Mouse (Mus musculus) adrenal gland, postnatal 10 days (tissue): ENCODE results near the gene 1110017D15Rik. TPM values are rescaled to one million over a fixed set of nuclear protein-coding genes. Genes with fewer than 3 reads are reported as not detected.

ENCODE experiments used
- DNase-seq: peaks from one replicate; pipeline ENCODE4 v3.0.0; 2021; ENCODE audit warnings: mixed read lengths
- long read RNA-seq, 2 experiments: library from polyadenylated mRNA; stranded (forward); transcript quantifications; one replicate each; pipeline ENCODE4 v2.0.0; 2021
- total RNA-seq, 2 experiments: library from RNA; stranded (reverse); gene quantifications; 2 replicates each; pipeline ENCODE4 v1.2.3; 2021

Gene 1110017D15Rik
- total RNA-seq = under 1 TPM in 1 of 2 experiments, not detected in 1; 0.45 TPM
- long read RNA-seq, experiment 1, partial matches to known transcripts = 0 of 1 reads
- long read RNA-seq, experiment 1, other reads (novel, unspliced or antisense) = 0 of 1 reads
- long read RNA-seq, experiment 2 = 0 reads

GRCm38 (mm10) chr4:41517233-41517632 lies at the start of gene 1110017D15Rik:
Gene 1110017D15Rik, minus strand, starts transcription at chr4:41517333.
- DNase-seq = no peak

GRCm38 (mm10) chr4:41566123-41566522 lies 49.0 kb upstream of the 1110017D15Rik start:
- no peak for DNase-seq

DNA sequence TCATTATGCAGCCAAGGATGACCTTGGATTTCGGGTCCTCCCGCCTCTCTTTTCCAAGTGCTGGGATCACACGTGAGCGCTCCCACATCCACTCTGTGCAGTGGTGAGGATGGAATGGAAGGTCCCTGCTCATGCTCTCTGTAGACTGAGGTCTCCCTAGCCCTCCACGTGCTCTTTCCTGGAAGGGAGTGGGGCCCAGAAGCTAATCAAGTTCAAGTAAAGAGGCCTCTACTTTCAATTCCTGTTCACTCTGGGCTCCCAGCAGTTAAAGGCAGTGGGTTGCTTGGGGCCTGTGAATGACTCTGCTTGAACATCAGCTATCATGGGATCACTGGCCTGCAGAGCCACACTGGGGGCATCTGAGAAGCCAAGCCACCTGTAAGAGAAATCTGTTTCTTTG lies 46.2 kb upstream of the 1110017D15Rik start:
- DNase-seq = no peak

- DNase-seq = no peak
These were observed 40.0 kb upstream of the 1110017D15Rik start for GRCm38 (mm10) chr4:41557092-41557491.

- no peak for DNase-seq
These were observed 39.3 kb upstream of the 1110017D15Rik start for GRCm38 (mm10) chr4:41556311-41556953.

DNA sequence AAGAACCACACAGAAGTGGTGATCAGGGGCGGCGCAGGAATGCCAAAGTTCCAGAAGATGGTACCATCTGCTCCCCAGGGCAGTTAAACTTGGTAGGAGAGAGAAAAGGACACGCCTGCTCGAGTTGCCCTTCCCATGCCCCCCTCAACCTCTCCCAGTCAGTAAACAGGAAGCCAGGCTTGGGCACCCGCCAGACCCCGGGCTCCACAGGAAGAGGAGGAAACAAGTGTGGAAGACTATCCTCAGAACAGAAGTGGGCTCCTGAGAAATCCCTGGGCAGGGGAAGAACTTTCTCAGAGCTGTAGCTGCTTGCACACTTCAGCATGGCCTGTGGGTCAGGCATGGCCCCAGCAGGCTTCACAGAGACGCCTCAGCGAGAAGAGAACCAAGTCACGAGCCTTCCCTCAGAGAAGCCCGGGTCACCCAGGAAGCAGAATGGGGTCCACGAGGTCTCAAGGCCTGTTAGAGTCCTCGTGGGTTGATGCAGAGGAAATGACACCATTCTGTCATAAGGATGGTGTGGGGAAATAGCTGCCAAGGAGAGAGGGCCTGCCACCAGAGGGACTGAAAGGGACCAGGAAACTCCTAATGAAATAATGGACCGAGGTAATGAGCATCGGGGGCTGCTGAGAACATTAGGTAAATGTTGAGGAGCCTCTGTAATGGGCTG lies 38.0 kb upstream of the 1110017D15Rik start:
- peak; percentile 69 for DNase-seq

GRCm38 (mm10) chr4:41553116-41553515 lies 36.0 kb upstream of the 1110017D15Rik start:
- no peak for DNase-seq

DNA sequence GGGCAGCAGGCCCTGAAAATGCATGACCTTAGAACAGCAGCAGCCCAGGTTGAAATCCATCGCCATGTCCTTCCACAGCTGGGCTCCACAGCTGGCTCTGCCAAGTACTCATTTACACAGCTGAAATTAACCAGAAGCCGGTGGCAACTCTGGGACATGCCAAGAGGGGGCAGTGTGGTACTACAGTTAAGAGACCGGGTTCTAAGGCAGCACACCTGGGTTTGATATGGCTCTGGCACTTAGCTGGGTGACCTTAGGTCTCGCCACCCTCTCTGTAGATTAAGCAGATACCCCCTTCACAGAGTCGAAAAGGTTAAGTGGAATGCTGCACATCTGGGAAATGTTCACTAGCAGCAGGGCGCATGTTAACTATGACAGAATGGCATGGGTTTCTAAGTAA lies 35.4 kb upstream of the 1110017D15Rik start:
- peak; percentile 86 for DNase-seq

- DNase-seq = no peak
These were observed 30.0 kb upstream of the 1110017D15Rik start for GRCm38 (mm10) chr4:41547086-41547485.

- peak; percentile 80 for DNase-seq
These were observed 28.9 kb upstream of the 1110017D15Rik start for GRCm38 (mm10) chr4:41545985-41546384.

DNA sequence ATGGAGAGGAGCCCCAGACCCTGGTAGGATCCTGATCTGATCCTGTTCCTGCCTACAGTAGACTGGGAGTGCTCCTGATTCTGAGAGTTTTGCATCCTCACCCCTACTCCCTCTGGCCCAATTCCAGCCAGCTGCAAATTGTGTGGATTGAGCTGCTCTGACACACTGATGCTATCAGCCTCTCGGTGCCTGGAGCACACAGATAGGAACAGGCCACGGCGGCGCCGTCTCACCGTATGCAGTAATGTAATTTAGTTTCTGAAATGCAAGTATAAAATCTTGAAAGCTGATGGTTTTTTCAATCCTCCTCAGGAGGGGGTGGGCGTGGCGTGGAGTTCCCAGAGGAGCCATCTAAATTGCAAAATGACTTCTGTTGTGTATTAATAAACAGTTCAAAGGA lies 25.0 kb upstream of the 1110017D15Rik start:
- no peak for DNase-seq

- no peak for DNase-seq
These were observed 17.7 kb upstream of the 1110017D15Rik start for GRCm38 (mm10) chr4:41534866-41535265.

GRCm38 (mm10) chr4:41532420-41532819 lies 15.3 kb upstream of the 1110017D15Rik start:
- DNase-seq = peak; percentile 66

GRCm38 (mm10) chr4:41527996-41528395 lies 10.9 kb upstream of the 1110017D15Rik start:
- peak; percentile 63 for DNase-seq

DNA sequence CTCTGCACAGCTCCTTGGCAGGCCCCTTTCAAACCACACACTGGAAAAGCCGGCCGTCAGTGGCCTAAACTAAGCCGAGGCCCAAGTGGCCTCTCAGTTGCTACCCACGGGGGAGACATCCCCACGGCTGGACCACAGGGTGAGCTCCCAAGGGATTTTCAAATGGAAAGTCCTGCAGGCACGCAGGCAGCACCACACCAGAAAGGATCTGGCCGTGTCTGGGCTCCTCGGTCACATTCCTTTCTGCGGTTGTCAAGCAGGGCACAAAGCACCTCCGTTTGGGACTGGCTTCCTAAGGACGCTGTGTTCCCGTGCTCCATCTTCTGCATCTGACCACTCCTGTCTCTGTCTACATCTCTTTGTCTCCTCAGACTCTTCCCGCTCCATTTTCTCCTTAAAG lies 9.9 kb upstream of the 1110017D15Rik start:
- DNase-seq = no peak

- no peak for DNase-seq
These were observed 9.4 kb upstream of the 1110017D15Rik start for GRCm38 (mm10) chr4:41526553-41526952.

DNA sequence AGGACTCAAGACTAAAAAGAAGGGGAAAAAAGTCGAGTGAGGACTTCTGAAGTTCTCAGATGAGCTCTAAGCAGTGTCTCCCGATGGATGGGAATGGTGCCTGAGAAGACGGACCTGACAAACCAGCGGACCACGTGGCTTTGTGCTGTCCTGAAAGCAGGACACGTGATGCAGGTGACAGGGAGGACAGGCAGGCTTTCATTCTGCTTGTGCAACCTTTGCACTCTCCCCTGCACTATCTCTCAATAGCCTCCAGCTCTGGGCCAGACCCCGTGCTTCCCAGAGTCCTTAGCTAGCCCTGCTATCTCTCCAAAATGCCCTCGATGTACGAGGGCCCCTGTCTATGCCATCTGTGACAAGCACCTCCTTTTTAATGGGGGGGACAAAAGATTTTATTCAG lies 7.7 kb upstream of the 1110017D15Rik start:
- no peak for DNase-seq

GRCm38 (mm10) chr4:41523839-41524238 lies 6.7 kb upstream of the 1110017D15Rik start:
- no peak for DNase-seq

DNA sequence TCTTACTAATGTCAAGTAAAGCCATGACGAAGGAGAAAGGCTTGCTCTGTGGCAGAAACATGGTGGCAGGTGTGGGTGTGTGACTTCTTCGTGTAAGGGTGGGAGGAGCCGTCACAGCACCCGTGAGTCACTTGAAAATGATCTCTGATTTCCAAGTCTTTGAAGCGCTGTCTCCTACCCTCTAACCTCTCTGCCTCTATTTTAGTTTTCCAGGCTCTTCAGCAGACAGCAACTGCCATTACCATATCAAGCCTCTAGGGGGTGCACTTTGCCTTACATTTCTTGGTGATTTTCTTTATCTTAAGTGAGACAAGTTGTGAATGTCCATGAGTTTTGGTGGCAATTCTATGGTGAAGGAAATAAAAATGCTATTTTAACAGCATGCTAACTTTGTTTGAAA lies 5.7 kb upstream of the 1110017D15Rik start:
- peak; percentile 57 for DNase-seq

DNA sequence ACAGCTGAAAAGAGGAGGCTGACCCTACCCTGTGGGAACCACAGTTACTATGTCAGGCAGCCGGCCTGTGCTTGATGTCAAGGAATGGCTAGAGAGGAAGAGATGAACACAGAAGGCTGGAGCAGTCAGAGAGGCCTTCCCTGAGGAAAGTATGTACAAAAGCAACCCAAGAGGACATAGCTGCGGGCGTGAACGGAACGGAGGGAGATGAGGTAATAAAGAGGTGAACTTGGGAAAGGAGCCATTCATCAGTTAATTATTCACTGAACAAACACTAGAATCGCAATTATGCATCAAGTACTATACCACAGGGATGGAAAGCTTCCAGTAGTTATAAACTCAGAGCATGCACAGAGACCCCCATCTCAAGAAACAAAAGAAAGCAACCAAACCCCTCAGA lies 5.0 kb upstream of the 1110017D15Rik start:
- no peak for DNase-seq

DNA sequence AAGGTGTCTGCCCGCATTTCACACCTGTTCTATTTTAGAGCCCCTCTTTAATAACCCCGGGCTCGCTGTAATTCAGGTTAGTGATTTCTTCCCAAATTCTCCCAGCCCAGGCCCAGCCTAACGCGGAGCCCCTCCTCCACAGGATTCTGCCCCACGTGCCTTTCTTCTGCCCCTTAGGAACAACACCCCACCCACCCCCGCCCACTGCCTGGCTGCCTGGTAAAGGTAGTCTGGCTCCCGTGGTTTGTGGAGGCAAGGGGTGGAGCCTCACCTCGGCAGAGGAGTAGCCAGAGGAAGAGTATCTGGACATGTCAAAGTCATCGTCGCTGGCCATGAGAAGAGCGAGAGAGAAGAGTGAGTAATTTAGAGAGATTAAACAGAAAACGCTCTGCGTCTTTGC lies 3.5 kb upstream of the 1110017D15Rik start:
- no peak for DNase-seq

DNA sequence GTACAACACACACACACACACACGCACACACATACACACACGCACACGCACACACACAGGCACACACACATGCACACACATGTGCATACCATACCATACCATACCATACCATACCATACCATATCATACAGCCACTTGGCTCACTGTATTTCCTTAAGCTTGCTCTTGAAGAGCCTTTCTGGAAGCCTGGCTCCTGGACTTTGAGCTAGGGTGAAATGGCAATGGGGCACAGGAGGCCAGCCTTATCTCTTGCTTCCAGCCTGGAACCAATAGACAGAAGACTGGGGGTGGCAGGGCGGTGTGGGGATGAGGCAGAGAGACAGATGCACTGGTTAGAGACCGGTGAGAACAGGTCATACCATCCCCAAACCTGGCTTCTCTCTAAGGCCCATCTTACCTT lies 2.1 kb upstream of the 1110017D15Rik start:
- no peak for DNase-seq

- DNase-seq = no peak
These were observed 1.2 kb upstream of the 1110017D15Rik start for GRCm38 (mm10) chr4:41518349-41518748.

- DNase-seq = no peak
These were observed 3.4 kb downstream of the 1110017D15Rik start for GRCm38 (mm10) chr4:41513714-41514113.
